Mouse (Mus musculus): ENCODE data around the gene Ankrd54.
"Not testable (repeated sequence)": the region's sequence is repeated elsewhere in the genome, so short reads cannot be mapped to it uniquely, and the experiment has no call there.

The Ankrd54 gene

DNA sequence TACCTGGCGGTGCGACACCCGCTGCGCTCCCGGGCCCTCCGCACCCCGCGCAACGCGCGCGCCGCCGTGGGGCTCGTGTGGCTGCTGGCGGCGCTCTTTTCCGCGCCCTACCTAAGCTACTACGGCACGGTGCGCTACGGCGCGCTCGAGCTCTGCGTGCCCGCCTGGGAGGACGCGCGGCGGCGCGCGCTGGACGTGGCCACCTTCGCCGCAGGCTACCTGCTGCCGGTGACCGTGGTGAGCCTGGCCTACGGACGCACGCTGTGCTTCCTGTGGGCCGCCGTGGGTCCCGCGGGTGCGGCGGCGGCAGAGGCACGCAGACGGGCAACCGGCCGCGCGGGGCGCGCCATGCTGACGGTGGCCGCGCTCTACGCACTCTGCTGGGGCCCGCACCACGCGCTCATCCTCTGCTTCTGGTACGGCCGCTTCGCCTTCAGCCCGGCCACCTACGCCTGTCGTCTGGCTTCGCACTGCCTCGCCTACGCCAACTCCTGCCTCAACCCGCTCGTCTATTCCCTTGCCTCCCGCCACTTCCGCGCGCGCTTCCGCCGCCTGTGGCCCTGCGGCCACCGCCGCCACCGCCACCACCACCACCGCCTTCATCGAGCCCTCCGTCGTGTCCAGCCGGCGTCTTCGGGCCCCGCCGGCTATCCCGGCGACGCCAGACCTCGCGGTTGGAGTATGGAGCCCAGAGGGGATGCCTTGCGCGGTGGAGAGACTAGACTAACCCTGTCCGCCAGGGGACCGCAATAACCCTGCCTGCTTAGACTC lies 19.8 kb downstream of the Ankrd54 start:
- no peak for DNase-seq (ENCODE audit: low read depth)

DNA sequence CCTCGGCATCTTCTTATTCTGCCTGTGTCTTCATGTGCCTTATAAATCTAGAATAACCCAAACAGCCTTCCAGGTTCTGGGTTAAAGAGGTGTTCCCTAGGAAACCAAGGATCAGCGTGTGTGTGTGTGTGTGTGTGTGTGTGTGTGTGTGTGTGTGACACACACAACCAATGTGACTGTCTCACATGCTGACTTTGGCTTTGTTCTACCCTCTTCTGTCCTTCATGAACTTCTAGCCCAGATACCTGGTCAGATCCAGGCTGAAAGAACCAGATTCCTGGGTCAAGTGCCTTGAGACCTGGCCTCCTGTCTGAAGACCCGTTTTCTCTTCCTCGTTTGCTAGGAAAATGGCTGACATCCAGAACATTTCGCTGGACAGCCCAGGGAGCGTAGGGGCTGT lies 21.1 kb downstream of the Ankrd54 start, which contains the start of gene Galr3:
TSS of gene Galr3 (plus strand) at position 301 of the 400 bp plus-strand sequence.
- peak; percentile 36 for DNase-seq (ENCODE audit: low read depth)

DNA sequence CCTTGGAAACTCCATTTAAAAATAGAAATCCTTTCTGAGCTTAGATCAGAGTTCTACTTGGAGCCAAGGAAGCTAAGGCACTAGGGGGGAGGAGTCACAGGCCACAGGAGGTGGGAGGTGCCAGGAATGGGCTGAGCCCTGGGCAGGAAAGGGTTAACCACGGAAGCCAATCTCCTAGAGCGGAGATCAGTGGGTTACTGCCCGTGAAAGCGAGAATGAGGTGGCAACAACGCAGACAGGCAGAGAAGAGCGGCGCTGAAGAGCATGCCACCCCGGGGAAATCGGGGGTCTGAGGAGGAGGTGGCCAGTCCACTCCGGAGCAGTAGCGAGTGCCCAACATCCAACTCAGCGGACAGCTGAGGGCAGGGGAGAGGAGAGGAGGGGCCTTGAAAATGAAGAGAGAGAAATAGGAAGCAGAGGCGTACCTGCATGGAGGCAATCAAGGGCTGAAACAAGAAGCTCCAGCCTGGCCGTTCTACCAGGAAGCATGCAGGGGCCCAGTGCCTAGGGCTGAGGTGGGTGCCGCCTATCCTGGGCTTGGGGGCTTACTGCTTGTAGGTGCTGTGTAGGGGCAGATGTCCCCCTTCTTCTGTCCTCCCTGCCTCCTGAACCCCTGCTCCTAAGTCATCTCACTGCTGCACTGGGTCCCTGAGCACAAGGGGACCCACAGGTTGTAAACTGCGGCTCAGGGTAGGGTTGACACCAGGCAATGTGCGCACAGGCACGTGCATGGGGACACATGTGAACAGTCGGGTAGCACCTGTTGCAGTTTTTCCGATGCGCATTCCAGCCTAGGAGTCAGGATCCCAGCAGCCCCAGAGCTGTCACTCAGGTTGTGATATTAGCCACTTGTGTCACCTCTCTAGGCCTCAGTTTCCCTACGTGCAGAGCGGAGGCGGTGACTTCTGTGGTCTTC lies 21.9 kb downstream of the Ankrd54 start:
- DNase-seq (ENCODE audit: low read depth) = peak; percentile 96

DNA sequence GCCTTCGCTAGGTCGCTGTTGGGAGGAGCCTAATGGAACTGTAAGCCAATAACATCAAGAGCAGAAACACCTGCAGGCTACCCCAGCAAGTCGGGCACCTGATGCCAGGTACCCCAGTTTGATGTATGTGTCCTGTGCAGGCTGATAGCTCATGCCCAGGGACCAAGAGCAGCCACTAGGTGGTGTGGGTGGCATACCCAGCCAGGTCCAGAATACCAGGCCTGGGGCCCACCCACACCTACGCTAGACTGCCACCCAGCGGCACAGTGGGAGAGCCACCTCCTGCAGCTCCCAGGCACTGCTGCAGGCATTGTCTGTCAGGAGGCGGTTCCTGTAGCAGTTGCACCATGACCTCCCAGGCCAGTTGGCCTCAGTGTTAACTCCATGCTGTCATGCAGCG lies 23.8 kb downstream of the Ankrd54 start:
- DNase-seq (ENCODE audit: low read depth) = peak; percentile 96

DNA sequence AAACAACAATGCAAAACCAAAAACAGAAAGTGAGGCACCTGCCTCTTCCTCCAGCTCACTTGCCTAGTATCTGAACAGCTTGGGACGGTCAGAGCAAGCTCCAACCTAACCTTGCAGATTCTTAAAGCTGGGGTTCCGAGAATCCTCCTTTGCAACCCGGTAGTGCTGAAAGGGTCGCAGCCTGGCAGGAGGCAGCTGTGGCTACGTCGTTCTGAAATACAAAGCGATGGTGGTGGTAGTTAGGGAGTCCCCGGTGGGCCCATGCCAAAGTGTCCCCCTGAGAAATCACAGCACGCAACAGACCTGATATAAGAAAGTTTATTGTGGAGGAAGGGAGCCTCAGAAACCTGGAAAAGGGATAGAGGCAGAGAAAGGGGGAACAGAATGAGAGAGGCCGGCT lies 24.4 kb downstream of the Ankrd54 start:
- no peak for DNase-seq (ENCODE audit: low read depth)

DNA sequence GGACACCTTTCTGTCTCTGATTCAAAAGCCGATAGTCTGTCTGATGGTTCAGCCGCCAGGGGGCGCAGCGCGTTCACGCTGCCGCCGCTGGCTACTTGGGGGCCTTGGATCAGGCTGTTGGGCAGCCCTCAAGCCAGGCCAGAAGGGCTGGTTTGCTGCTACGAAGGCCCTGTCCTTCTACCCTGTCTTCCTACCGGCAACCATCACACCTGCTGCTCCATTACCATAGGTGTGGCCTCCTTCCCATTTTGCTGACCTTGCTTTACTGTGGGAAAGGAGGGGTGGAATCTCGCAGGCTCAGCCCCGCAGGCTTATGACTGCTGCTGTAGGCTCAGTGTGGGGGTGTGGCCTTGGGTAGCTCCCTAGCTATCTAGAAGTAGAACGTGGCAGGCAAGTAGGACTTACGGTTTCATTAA lies 24.8 kb downstream of the Ankrd54 start:
- peak; percentile 82 for DNase-seq (ENCODE audit: low read depth)

DNA sequence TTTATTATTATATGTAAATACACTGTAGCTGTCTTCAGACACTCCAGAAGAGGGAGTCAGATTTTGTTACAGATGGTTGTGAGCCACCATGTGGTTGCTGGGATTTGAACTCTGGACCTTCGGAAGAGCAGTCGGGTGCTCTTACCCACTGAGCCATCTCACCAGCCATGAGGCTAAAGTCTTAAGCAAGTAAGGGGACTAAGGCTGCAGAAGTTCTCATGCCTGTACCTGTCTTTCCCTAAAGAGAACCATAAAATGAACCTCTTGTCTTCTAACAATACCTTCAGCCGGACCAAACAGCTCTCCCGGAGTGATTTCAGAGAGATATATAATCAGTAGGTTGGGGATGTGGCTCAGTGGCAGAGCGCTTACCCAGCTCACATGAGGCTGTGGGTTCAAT lies 30.8 kb downstream of the Ankrd54 start:
- not testable (repeated sequence) for DNase-seq (ENCODE audit: low read depth)

DNA sequence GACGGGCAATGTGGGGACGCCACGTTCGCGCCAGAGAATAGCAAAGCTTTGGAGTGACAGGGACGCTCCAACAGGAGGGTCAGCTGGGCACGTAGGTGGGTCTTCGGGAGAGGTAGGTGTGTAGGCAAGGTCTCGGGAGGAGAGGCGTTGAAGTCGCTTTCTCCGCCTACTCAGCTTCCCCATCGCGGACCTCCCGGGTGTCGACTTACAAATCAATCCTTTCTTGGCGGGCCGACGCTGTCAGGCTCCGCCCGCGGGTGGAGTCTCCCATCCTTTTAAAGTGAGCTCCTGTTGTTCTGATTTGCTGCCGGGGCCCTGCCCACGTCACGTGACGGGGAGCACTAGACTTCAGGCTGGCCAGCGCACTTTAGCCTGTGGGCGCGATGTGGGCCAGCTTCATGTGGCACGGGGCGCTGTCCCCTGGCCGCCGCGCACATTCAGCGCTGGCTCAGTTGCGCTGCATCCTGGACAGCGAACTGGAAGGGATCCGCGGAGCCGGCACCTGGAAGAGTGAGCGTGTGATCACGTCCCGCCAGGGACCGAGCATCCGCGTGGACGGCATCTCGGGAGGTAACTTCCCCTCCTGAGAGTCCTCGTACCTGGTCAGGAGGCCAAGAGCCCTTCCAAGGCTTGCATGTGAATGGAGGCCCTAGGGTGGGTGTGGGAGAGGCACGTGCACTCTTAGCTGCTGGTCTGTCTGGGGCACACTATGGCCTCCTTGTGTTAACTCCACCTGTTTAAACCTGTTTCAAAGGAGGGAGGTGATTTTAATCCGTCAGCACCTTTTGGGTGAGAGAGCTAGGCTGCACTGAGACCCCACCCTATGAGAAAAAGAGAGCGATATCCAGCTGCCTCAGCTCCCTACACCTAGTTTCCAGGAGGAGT lies 31.9 kb downstream of the Ankrd54 start:
- DNase-seq (ENCODE audit: low read depth) = no peak

DNA sequence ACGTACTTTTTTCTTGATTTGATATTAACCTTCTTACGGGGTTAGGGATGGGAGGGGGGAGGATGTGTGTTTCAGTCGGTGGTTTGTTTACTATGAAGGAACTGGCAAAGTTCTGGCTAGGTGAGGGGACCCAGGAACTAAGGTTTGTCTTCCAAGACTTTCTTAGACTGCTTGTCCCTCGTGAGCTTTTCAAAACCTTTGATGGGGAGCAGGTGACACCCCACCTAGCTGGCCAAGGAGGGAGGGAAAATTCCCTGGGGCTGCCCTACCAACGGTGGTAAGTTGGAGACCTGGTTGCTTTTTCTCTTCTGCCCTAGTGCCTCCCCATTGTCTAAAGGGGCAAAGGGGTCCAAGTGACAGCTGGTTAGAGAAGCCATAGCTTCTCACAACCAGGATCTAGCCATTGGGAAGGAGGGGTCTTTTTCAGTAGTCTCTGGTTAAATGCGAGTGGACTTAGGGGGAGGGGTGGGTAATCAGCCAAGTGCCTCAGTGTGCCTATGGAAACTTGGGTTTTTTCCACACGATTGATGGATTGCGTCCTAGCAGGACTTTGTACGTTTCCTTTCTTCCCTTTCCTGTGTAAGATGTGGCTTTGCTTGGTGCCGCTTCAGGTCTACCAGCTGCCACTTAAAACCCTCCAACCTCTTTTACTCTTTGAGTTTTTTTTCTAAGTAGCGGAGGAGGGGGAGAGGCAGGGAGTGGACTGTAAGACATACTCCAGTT lies 33.0 kb downstream of the Ankrd54 start:
- DNase-seq (ENCODE audit: low read depth) = no peak

DNA sequence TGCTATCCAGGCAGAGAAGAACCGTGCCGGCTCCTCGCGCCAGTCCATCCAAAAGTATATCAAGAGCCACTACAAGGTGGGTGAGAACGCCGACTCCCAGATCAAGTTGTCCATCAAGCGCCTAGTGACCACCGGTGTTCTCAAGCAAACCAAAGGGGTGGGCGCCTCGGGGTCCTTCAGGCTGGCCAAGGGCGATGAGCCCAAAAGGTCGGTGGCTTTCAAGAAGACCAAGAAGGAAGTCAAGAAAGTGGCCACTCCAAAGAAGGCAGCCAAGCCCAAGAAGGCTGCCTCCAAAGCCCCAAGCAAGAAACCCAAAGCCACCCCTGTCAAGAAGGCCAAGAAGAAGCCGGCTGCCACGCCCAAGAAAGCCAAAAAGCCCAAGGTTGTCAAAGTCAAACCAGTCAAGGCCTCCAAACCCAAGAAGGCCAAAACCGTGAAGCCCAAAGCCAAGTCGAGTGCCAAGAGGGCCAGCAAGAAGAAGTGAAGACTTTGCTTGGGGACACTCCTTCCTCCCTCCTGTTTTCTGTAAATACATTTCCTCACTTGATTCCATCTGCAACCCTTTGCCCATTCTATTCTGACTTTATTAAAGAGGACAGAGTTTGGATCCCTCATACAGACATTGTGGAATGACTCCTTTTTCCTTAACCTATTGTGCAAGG lies 33.7 kb downstream of the Ankrd54 start:
- no peak for DNase-seq (ENCODE audit: low read depth)

DNA sequence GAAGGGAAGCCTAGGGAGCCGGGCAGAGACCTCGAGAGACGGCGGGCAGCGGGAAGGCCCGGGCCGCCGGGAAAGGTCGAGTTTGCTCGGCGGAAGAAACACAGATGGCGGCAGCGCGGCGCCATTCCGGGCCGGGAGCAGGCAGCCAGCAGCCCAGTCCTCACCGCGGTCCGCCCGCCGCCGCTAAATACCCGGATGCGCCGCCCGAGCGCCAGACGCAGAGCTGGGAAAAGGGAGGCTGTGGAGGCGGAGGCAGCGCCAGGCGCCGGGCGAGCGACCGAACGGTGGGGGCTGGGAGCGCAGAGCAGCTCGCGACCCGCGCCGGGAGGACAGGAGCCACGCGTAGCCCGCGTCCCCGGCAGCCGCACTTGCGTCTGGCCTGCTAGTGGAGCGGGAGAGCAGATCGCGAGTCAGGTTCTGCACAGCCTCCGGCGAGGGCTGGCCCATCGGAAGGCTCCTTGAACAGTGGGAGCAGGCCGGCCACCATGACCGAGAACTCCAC lies 34.4 kb downstream of the Ankrd54 start, which contains the start of gene H1f0:
TSS of gene H1f0 (plus strand) at position 214 of the 502 bp plus-strand sequence.
- peak; percentile 79 for DNase-seq (ENCODE audit: low read depth)

DNA sequence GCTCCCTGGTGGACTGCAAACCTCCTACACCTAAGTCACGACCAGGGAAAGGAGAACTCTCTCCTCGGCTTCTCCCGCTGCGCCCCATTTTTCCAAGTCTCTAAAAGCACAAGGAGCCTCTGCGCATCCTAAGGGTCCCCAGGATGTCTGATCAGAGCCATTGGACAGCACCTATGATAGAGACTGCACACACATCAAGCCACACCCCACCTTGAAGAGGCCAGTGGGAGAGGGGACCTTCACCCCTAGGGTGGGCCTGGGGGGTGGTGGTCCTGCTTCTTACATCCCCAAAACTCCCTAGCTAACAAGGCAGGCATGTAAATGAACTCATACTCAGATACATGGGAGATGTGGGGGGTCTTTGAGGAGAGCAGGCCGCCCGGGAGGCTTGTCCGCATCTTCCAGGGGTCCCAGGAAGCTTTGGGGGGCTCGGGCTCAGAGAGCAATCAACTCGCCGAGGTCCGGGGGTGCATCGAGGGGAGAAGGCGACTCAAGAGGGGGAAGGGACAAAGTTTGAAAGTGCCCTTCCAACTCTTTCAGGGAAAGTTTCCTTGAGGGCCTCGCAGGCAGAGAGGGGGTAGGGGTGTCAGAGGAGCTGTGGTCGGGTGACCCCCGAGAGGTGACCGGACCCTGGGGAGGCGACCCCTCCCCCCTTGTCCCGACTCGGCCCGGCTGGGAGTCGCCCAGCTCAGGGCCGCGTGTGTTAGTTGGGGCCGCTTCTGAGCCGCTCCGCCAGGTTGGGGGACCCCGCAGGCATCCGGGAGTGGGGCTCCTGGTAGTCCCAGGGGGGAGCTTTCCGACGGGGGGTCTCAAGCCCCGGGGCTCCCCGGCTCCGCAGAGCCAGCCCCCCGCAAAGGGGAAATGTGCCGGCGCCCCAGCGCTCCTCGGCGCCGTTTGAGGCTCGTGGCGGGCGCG lies 35.1 kb downstream of the Ankrd54 start:
- DNase-seq (ENCODE audit: low read depth) = peak; percentile 31

DNA sequence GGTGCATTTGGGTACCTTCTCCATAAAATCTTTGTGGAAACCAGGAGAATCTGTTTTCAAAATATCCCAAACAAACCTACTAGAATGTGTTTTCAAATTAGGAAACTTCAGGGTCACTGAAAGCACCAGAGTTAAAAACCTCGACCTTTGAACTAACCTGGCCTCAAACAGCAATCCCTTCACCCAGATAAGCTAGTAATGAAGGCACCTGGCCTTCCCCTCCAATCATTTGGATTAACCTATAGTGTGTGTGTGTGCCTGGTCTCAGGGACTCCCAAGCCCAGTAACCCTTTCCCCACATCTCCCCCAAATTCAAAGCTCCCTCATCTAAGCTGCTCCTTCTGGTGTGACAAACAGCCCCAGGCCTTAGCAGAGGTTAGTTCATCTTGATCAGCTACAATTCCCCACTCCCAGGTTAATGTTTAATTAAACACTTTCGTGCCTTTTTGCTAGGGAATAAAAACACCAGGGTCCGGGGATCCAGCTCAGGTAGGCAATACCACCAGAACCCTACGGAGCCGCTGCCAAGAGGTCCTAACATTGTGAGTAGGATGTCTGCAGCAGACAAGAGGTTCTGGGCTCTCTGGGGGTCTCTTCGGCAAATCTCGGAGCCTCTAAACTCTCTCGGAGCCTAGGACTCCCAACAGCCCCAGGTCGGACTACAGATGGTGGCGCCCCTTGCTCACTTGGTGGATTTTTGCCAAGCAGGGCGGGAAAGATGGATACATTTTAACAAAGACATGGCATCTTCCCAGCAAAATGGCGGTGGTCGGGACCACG lies 36.0 kb downstream of the Ankrd54 start:
- DNase-seq (ENCODE audit: low read depth) = no peak

DNA sequence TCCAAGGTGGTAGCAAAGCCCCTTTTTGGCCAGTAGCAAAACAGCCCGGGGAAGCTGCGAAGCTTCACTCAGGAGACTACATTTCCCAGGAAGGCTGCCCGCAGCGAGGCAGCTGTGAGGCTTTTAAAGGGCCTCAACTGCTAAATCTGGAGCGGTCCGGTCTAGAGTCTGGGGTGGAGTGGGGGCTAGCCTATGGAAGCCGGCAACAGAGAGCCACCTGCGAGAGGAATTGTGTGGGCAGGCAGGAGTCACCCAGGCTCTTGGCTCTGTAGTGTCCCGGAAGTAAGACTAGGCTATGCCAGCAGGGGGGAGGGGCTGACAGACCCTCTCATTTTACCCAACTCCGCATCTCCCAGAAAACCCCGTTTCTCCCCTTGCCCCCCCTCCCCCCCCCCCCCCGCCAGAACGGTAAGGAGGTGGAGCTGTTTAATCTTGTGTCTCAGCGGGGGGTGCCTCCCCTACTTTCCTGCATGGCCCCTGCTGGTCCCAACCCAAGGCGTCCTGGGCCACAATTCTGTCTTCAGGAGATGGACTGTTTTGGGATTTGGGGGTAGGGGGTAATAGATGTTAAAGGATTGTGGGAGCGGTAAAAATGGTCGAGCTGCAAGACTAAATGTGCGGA lies 36.9 kb downstream of the Ankrd54 start:
- DNase-seq (ENCODE audit: low read depth) = no peak

DNA sequence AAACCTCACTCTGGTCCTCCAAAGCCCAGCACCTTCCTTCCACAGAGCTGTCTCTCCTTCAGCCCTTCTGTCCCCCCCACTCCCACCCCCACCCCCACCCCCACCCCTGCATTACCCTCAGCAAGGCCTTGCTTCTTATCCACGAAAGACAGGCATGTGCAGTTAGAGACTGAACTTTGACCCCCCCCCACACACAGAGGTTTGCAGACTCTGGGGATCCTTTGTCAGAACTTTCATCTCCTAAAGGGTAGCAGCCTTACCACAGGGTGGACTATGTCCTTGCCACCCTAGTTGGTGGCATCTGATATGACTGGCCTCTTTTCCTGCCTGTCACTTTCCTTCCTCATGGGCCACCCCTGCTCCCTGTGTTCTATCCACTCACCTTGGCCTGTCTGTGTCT lies 39.3 kb downstream of the Ankrd54 start:
- DNase-seq (ENCODE audit: low read depth) = no peak

DNA sequence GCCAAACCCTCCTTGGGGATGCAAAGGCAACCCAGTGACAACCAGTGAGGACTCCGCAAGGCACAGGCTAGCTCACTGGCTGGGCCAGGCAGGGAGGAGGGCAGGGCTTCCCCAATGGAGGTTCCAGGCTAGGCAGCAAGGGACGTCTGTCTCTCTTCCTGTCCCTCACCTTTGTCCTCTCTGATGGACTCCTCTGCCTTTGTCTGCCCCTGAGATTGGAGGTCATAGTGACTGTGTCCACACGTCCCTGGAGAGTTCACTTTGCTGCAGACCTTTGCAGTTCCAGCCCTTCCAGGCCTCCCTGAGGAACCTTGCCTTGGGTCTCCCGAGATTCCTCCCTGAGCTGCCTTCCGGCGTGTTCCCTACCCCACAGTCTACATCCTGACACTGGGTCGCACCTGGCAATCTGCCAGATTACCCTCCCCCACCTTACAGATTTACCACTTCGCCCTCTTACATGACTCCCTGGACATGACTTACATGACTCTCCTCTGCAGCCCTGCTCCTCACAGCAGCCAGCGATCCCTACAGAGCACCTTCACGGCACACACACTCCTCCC lies 39.9 kb downstream of the Ankrd54 start:
- no peak for DNase-seq (ENCODE audit: low read depth)

DNA sequence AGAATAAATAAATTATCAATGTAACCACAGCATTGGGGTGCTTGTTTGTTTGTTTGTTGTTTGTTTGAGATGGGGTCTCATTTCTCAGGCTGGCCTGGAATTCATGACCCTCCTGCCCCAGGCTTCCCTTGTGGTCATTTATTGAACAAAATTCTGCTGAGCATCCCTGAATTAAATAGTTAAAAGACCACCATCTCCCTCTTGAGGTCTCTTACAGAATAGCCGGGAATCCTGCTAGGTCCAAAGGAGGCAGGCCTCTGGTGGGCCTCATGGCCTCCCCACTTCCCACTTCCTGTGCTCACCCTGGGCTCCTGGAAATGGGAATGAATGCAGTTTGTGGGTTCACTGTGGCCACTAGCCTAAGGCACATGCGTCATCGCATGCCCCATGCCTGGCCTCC lies 43.8 kb downstream of the Ankrd54 start:
- DNase-seq (ENCODE audit: low read depth) = no peak

DNA sequence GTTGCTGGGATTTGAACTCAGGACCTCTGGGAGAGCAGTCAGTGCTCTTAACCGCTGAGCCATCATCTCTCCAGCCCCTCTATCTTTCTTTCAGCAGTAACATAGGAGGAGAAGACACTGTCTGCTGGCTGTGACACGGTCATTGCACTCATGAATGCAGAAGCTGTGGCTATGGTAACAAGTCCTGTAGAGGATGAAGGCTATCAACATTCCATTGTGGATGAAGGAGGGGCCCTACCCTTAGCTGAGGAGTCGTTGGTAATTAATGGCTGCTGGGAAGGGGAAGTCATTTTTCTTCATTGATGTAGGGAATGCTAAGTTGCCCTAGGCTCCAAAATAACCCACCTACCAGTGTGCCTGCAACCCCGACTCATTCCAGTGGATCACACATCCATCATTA lies 44.5 kb downstream of the Ankrd54 start:
- DNase-seq (ENCODE audit: low read depth) = no peak

Data from 416B (cell line).